Mouse (Mus musculus) liver, embryonic 13.5 days (tissue): Measurements from ENCODE around the gene Gcnt3. TPM values are rescaled to one million over a fixed set of nuclear protein-coding genes. Genes with fewer than 3 reads are reported as not detected.
"Not testable (repeated sequence)": the region's sequence is repeated elsewhere in the genome, so short reads cannot be mapped to it uniquely, and the experiment has no call there.

Experiments used
- ATAC-seq: fragments of 200-750 bp; cut with Nextera tagmentation; 2 replicates; pipeline ENCODE4 v1.8.0; 2017; ENCODE audit warnings: low read depth, mild to moderate bottlenecking, moderate number of reproducible peaks, moderate library complexity
- DNase-seq: peaks from one replicate; pipeline ENCODE4 v3.0.0; 2022
- H3K27ac ChIP-seq: fragments of 300-500 bp; sonication (generic); 2 replicates; pipeline ENCODE4 v1.5.1; 2015; ENCODE audit warnings: moderate library complexity, mild to moderate bottlenecking, inconsistent platforms
- H3K27me3 ChIP-seq: fragments of 300-500 bp; sonication (generic); 2 replicates; pipeline ENCODE4 v1.6.1; 2015; ENCODE audit warnings: mild to moderate bottlenecking, inconsistent platforms
- H3K36me3 ChIP-seq: fragments of 300-500 bp; sonication (generic); 2 replicates; pipeline ENCODE4 v1.6.1; 2015; ENCODE audit warnings: mild to moderate bottlenecking, inconsistent platforms
- H3K4me1 ChIP-seq: fragments of 300-500 bp; sonication (generic); replicated peaks from 2 replicates; pipeline ENCODE4 v1.6.1; 2015; ENCODE audit warnings: inconsistent platforms
- H3K4me2 ChIP-seq: fragments of 300-500 bp; sonication (generic); 2 replicates; pipeline ENCODE4 v1.6.1; 2015; ENCODE audit warnings: inconsistent platforms, mild to moderate bottlenecking, moderate library complexity
- H3K4me3 ChIP-seq: fragments of 300-500 bp; sonication (generic); replicated peaks from 2 replicates; pipeline ENCODE4 v1.5.1; 2015; ENCODE audit warnings: mild to moderate bottlenecking, inconsistent platforms
- H3K9ac ChIP-seq: fragments of 300-500 bp; sonication (generic); 2 replicates; pipeline ENCODE4 v1.6.1; 2015; ENCODE audit warnings: mild to moderate bottlenecking, inconsistent platforms
- H3K9me3 ChIP-seq: fragments of 300-500 bp; sonication (generic); replicated peaks from 2 replicates; pipeline ENCODE4 v1.6.1; 2016; ENCODE audit warnings: inconsistent platforms
- WGBS: fragments of 180-500 bp; shearing (Covaris S2); methylation state at CpG from one replicate; pipeline ENCODE4 v1.1.7; 2015; ENCODE audit not compliant: insufficient replicate concordance; 5-methylcytosine and 5-hydroxymethylcytosine counted together
- polyA plus RNA-seq: library from polyadenylated mRNA; unstranded; fragments of >200 nt; fragmentation: Nextera tagmentation; extraction: Ambion mirVana; gene quantifications from 2 replicates; pipeline ENCODE4 v1.2.1, GENCODE M21; 2015

Gene Gcnt3
- polyA plus RNA-seq, 1 experiment from 2014 or later, result not detected

GRCm38 (mm10) chr9:70042935-70043334, 5.0 kb upstream of the Gcnt3 start:
- WGBS, result 61% methylated on average over 1 of the region's 1 CpGs
- no peak overlapping the region for H3K4me3 ChIP-seq
- H3K27ac ChIP-seq, result no peak overlapping the region; the same call in 1 of the 2 replicates
- H3K4me1 ChIP-seq, result peaks cover 45% of the 10 kb centered on the region
- no peaks in the 10 kb centered on the region for H3K27me3 ChIP-seq
- no peaks in the 10 kb centered on the region for H3K36me3 ChIP-seq
- H3K4me2 ChIP-seq, result no peak overlapping the region; the same call in 1 of the 2 replicates
- no peak overlapping the region for H3K9ac ChIP-seq
- peak; percentile 68 for ATAC-seq
- DNase-seq, result no peak
- no peaks in the 10 kb centered on the region for H3K9me3 ChIP-seq

- no peak overlapping the region for H3K4me2 ChIP-seq
- H3K9ac ChIP-seq, result no peak overlapping the region
- no peaks in the 10 kb centered on the region for H3K9me3 ChIP-seq
- WGBS, result 69% methylated on average over 4 of the region's 4 CpGs
- peaks cover 3% of the 10 kb centered on the region; the same call in 1 of the 2 replicates for H3K27me3 ChIP-seq
- ATAC-seq, result no peak
- DNase-seq, result no peak
- no peaks in the 10 kb centered on the region for H3K36me3 ChIP-seq
- no peak overlapping the region for H3K4me3 ChIP-seq
- H3K4me1 ChIP-seq, result peaks cover 45% of the 10 kb centered on the region
- H3K27ac ChIP-seq, result no peak overlapping the region
Measured at GRCm38 (mm10) chr9:70042137-70042536, 4.2 kb upstream of the Gcnt3 start.

GRCm38 (mm10) chr9:70040570-70040969, 2.7 kb upstream of the Gcnt3 start:
- Histone ChIP-seq H3K36me3 (no peaks in the 10 kb centered on the region), H3K9me3 (no peaks in the 10 kb centered on the region), H3K4me1 (peaks cover 31% of the 10 kb centered on the region), H3K27ac (no peak overlapping the region), H3K4me3 (no peak overlapping the region), H3K9ac (no peak overlapping the region), H3K27me3 (peaks cover 9% of the 10 kb centered on the region), H3K4me2 (no peak overlapping the region)
- ATAC-seq (no peak), DNase-seq (no peak)
- 68% methylated on average over 11 of the region's 11 CpGs for WGBS

- no peak overlapping the region for H3K27ac ChIP-seq
- peaks cover 23% of the 10 kb centered on the region for H3K4me1 ChIP-seq
- WGBS, result 78% methylated on average over 6 of the region's 6 CpGs
- H3K36me3 ChIP-seq, result no peaks in the 10 kb centered on the region
- H3K9ac ChIP-seq, result no peak overlapping the region
- DNase-seq (no peak), ATAC-seq (no peak)
- H3K9me3 ChIP-seq, result no peaks in the 10 kb centered on the region
- H3K27me3 ChIP-seq, result peaks cover 16% of the 10 kb centered on the region
- no peak overlapping the region for H3K4me2 ChIP-seq
- H3K4me3 ChIP-seq, result no peak overlapping the region
Measured at GRCm38 (mm10) chr9:70039597-70040385, 1.9 kb upstream of the Gcnt3 start.

- Histone ChIP-seq H3K9ac (no peak overlapping the region), H3K4me1 (no peaks in the 10 kb centered on the region), H3K4me3 (no peak overlapping the region), H3K27ac (no peak overlapping the region), H3K9me3 (no peaks in the 10 kb centered on the region), H3K36me3 (no peaks in the 10 kb centered on the region), H3K4me2 (no peak overlapping the region), H3K27me3 (peaks cover 16% of the 10 kb centered on the region)
- 51% methylated on average over 4 of the region's 4 CpGs for WGBS
- no peak for ATAC-seq
- DNase-seq, result no peak
Measured at GRCm38 (mm10) chr9:70036646-70037045, 1.2 kb downstream of the Gcnt3 start.

GRCm38 (mm10) chr9:70034702-70035101, 3.2 kb downstream of the Gcnt3 start:
- WGBS, result 55% methylated on average over 7 of the region's 7 CpGs
- Histone ChIP-seq H3K27ac (no peak overlapping the region), H3K9me3 (no peaks in the 10 kb centered on the region), H3K4me2 (no peak overlapping the region), H3K36me3 (no peaks in the 10 kb centered on the region), H3K4me1 (no peaks in the 10 kb centered on the region), H3K9ac (no peak overlapping the region), H3K4me3 (no peak overlapping the region), H3K27me3 (peaks cover 16% of the 10 kb centered on the region)
- ATAC-seq (no peak), DNase-seq (no peak)

GRCm38 (mm10) chr9:70033056-70033455, 4.8 kb downstream of the Gcnt3 start:
- ATAC-seq, result no peak
- Histone ChIP-seq H3K9ac (no peak overlapping the region), H3K27me3 (peaks cover 18% of the 10 kb centered on the region), H3K36me3 (no peaks in the 10 kb centered on the region), H3K27ac (no peak overlapping the region), H3K9me3 (no peaks in the 10 kb centered on the region), H3K4me3 (no peak overlapping the region), H3K4me2 (no peak overlapping the region), H3K4me1 (no peaks in the 10 kb centered on the region)
- 63% methylated on average over 9 of the region's 9 CpGs for WGBS
- DNase-seq, result no peak

- Histone ChIP-seq H3K27ac (no peak overlapping the region), H3K27me3 (peaks cover 15% of the 10 kb centered on the region), H3K4me2 (no peak overlapping the region), H3K9ac (no peak overlapping the region), H3K4me1 (no peaks in the 10 kb centered on the region), H3K4me3 (no peak overlapping the region), H3K36me3 (no peaks in the 10 kb centered on the region), H3K9me3 (no peaks in the 10 kb centered on the region)
- ATAC-seq, result no peak
- no peak for DNase-seq
- 46% methylated on average over 1 of the region's 1 CpGs for WGBS
Measured at GRCm38 (mm10) chr9:70032167-70032566, 5.7 kb downstream of the Gcnt3 start.

- Histone ChIP-seq H3K4me1 (peaks cover 44% of the 10 kb centered on the region), H3K9me3 (no peaks in the 10 kb centered on the region), H3K36me3 (peaks cover 16% of the 10 kb centered on the region), H3K9ac (no peak overlapping the region), H3K4me3 (no peak overlapping the region), H3K27ac (no peak overlapping the region), H3K4me2 (no peak overlapping the region), H3K27me3 (0 out of 2 replicates have a peak, but pooled peaks cover 2% of the 10 kb centered on the region)
- DNase-seq, result no peak
- WGBS, result 76% methylated on average over 2 of the region's 2 CpGs
- no peak for ATAC-seq
Measured at GRCm38 (mm10) chr9:70025365-70026012, 12.4 kb downstream of the Gcnt3 start.

- Histone ChIP-seq H3K9me3 (no peaks in the 10 kb centered on the region), H3K4me2 (no peak overlapping the region), H3K9ac (no peak overlapping the region), H3K36me3 (peaks cover 23% of the 10 kb centered on the region), H3K27me3 (0 out of 2 replicates have a peak, but pooled peaks cover 2% of the 10 kb centered on the region), H3K4me1 (peaks cover 44% of the 10 kb centered on the region), H3K4me3 (no peak overlapping the region), H3K27ac (no peak overlapping the region)
- ATAC-seq, result no peak
- DNase-seq, result no peak
Measured at GRCm38 (mm10) chr9:70024648-70025047, 13.2 kb downstream of the Gcnt3 start.

- Histone ChIP-seq H3K4me1 (peaks cover 44% of the 10 kb centered on the region), H3K36me3 (peaks cover 29% of the 10 kb centered on the region)
- H3K9ac ChIP-seq, H3K4me3 ChIP-seq, DNase-seq, ATAC-seq, H3K4me2 ChIP-seq, H3K27me3 ChIP-seq, H3K27ac ChIP-seq, H3K9me3 ChIP-seq: not testable (repeated sequence)
- 78% methylated on average over 1 of the region's 1 CpGs for WGBS
Measured at GRCm38 (mm10) chr9:70023615-70024014, 14.3 kb downstream of the Gcnt3 start.
